Mouse (Mus musculus): ENCODE results near the gene Hoxc11. TPM values are rescaled to one million over a fixed set of nuclear protein-coding genes. Genes with fewer than 3 reads are reported as not detected.
A peak's percentile ranks its signal among the peaks of the same experiment; 100 is the strongest.

Gene Hoxc11
- polyA plus RNA-seq, 1 experiment from 2014 or later = not detected

DNA sequence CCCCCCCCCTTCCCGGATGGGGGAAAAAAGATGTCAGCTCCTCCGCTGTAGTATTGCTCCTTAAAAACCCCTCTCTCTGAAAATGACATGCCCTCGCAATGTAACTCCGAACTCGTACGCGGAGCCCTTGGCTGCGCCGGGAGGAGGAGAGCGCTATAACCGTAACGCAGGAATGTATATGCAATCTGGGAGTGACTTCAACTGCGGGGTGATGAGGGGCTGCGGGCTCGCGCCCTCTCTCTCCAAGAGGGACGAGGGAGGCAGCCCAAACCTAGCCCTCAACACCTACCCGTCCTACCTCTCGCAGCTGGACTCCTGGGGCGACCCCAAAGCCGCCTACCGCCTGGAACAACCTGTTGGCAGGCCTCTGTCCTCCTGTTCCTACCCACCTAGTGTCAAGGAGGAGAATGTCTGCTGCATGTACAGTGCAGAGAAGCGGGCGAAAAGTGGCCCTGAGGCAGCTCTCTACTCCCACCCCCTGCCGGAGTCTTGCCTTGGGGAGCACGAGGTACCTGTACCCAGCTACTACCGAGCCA, 12.6 kb downstream of the Hoxc11 start, which contains the start of gene Hoxc10:
TSS of gene Hoxc10 (plus strand) at position 21 of the 536 bp plus-strand sequence.
- Histone ChIP-seq H3K9ac (no peak within 1 kb of the TSS), H3K4me1 (ENCODE audit: insufficient read depth) (no peaks in the 10 kb centered on the region), H3K36me3 (ENCODE audit: insufficient read depth) (no peaks in the 10 kb centered on the region), H3K4me3 (ENCODE audit: low read depth, low read length) (peak within 1 kb of the TSS; percentile 3; the same call in 1 of the 2 replicates), H3K27me3 (ENCODE audit: insufficient read depth, low read length) (peaks cover 98% of the 10 kb centered on the region), H3K27ac (ENCODE audit: low read depth) (no peak within 1 kb of the TSS), H3K9me3 (ENCODE audit: low read depth, low read length) (no peaks in the 10 kb centered on the region), H3K4me2 (peak within 1 kb of the TSS; percentile 29; the same call in 1 of the 2 replicates)
- TF ChIP-seq CTCF (IDR thresholded peaks at IDR 0.05; ENCODE audit: low read depth) = no peak
- ATAC-seq (ENCODE audit: insufficient read depth) (peak; percentile 33; the same call in 1 of the 2 replicates), DNase-seq (no peak)
- 3% methylated on average over 27 of the region's 27 CpGs for WGBS

DNA sequence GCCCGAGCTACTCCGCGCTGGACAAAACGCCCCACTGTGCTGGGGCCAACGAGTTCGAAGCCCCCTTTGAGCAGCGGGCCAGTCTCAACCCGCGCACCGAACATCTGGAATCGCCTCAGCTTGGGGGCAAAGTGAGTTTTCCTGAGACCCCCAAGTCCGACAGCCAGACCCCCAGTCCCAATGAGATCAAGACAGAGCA, 13.0 kb downstream of the Hoxc11 start, which contains the start of gene Hoxc5:
TSS of gene Hoxc5 (plus strand) at position 132 of the 199 bp plus-strand sequence.
- DNase-seq = no peak

DNA sequence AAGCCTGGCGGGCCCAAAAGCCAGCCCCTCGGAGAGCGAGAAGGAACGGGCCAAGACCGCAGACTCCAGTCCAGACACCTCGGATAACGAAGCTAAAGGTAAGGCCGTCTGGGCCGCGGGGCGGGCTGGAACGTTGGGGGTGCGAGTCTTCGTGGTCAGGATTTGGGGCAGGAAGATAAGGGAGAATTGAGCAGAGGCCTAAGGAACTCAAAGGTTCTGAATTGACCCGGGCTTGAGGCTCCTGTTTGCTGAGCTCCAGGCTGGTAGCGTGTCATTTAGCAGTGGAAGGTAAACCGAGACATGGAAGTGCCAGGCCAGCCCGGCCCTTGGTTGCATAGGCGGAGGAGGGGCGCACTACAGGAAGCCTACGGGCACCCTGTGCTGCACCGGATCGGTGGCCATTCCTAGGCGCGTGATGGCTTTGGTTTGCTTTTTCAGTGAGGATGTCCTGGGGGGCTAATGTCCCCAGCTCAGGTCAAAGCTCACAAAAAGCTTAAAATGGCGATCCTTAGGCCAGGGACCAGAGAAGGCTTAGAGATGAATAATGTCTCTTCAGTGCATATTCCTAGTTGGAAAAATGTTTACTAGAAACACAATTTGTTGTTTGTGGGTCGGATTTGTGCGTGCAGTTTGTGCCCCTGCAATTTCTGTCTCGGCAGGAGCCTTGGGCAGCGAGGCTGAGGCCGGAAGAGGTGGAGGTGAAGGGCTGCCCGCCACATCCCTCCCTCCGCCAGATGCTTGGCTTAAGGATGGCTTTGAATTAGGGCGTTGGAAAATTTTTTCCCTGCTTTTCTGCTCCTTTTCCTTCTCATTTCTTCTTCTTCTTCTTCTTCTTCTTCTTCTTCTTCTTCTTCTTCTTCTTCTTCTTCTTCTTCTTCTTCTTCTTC, 13.5 kb downstream of the Hoxc11 start:
- DNase-seq = no peak
- H3K27ac ChIP-seq (ENCODE audit: low read depth) = no peak overlapping the region
- H3K36me3 ChIP-seq (ENCODE audit: insufficient read depth) = no peaks in the 10 kb centered on the region
- no peak for ATAC-seq (ENCODE audit: insufficient read depth)
- WGBS = 1% methylated on average over 34 of the region's 34 CpGs
- no peaks in the 10 kb centered on the region for H3K9me3 ChIP-seq (ENCODE audit: low read depth, low read length)
- no peak overlapping the region for H3K9ac ChIP-seq
- no peak for TF ChIP-seq CTCF (IDR thresholded peaks at IDR 0.05; ENCODE audit: low read depth)
- no peak overlapping the region for H3K4me2 ChIP-seq
- H3K4me1 ChIP-seq (ENCODE audit: insufficient read depth) = no peaks in the 10 kb centered on the region
- peaks cover 99% of the 10 kb centered on the region for H3K27me3 ChIP-seq (ENCODE audit: insufficient read depth, low read length)
- peak overlapping the region; percentile 3; the same call in 1 of the 2 replicates for H3K4me3 ChIP-seq (ENCODE audit: low read depth, low read length)

More for the DNA sequence above, 13.0 kb downstream of the Hoxc11 start, which contains the start of gene Hoxc5:
- H3K9ac ChIP-seq = no peak within 1 kb of the TSS
- no peaks in the 10 kb centered on the region for H3K36me3 ChIP-seq (ENCODE audit: insufficient read depth)
- WGBS = 3% methylated on average over 12 of the region's 12 CpGs
- no peaks in the 10 kb centered on the region for H3K9me3 ChIP-seq (ENCODE audit: low read depth, low read length)
- peak within 1 kb of the TSS; percentile 3; the same call in 1 of the 2 replicates for H3K4me3 ChIP-seq (ENCODE audit: low read depth, low read length)
- no peaks in the 10 kb centered on the region for H3K4me1 ChIP-seq (ENCODE audit: insufficient read depth)
- TF ChIP-seq CTCF (IDR thresholded peaks at IDR 0.05; ENCODE audit: low read depth) = no peak
- no peak within 1 kb of the TSS for H3K27ac ChIP-seq (ENCODE audit: low read depth)
- ATAC-seq (ENCODE audit: insufficient read depth) = no peak
- peaks cover 99% of the 10 kb centered on the region for H3K27me3 ChIP-seq (ENCODE audit: insufficient read depth, low read length)
- peak within 1 kb of the TSS; percentile 29; the same call in 1 of the 2 replicates for H3K4me2 ChIP-seq

DNA sequence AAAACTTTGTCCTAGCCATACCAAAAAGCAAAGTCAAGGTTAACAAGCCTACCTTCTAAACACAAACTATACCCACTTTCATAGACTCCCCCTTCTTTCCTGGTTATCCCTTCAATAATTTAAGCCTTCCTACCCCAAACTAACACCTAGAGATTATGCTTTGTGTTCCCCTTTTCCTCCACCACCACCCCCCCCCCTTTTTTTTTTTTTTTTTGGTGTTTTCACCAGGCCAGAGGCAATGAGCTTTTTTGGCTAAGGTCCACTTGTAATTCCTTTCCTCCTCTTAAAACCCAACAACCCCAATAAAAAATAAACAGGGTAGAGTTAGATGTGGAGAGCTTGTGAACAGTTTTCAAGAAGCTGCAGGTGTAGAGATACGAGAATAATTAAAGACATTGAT, 15.1 kb downstream of the Hoxc11 start:
- no peak overlapping the region for H3K4me3 ChIP-seq (ENCODE audit: low read depth, low read length)
- no peak overlapping the region for H3K9ac ChIP-seq
- H3K4me2 ChIP-seq = no peak overlapping the region
- H3K27ac ChIP-seq (ENCODE audit: low read depth) = no peak overlapping the region
- ATAC-seq (ENCODE audit: insufficient read depth) = no peak
- H3K9me3 ChIP-seq (ENCODE audit: low read depth, low read length) = no peaks in the 10 kb centered on the region
- no peaks in the 10 kb centered on the region for H3K36me3 ChIP-seq (ENCODE audit: insufficient read depth)
- H3K4me1 ChIP-seq (ENCODE audit: insufficient read depth) = no peaks in the 10 kb centered on the region
- no peak for TF ChIP-seq CTCF (IDR thresholded peaks at IDR 0.05; ENCODE audit: low read depth)
- DNase-seq = no peak
- H3K27me3 ChIP-seq (ENCODE audit: insufficient read depth, low read length) = peaks cover 99% of the 10 kb centered on the region
- WGBS = 37% methylated on average over 1 of the region's 1 CpGs

DNA sequence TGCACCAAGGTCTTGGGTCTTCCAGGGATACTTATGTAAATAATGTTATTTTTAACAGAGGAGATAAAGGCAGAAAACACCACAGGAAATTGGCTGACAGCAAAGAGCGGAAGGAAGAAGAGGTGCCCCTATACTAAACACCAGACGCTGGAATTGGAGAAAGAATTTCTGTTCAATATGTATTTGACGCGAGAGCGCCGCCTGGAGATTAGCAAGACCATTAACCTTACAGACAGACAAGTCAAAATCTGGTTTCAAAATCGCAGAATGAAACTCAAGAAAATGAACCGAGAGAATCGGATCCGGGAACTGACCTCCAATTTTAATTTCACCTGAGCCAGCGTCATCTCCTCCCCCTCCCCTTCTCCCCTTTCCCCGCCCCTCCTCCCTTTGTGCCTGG, 16.5 kb downstream of the Hoxc11 start:
- Histone ChIP-seq H3K4me3 (ENCODE audit: low read depth, low read length) (no peak overlapping the region), H3K9me3 (ENCODE audit: low read depth, low read length) (no peaks in the 10 kb centered on the region), H3K36me3 (ENCODE audit: insufficient read depth) (no peaks in the 10 kb centered on the region), H3K9ac (no peak overlapping the region), H3K27me3 (ENCODE audit: insufficient read depth, low read length) (peaks cover 99% of the 10 kb centered on the region), H3K4me2 (no peak overlapping the region), H3K27ac (ENCODE audit: low read depth) (no peak overlapping the region), H3K4me1 (ENCODE audit: insufficient read depth) (no peaks in the 10 kb centered on the region)
- DNase-seq = peak; percentile 66
- 3% methylated on average over 12 of the region's 12 CpGs for WGBS
- TF ChIP-seq CTCF (IDR thresholded peaks at IDR 0.05; ENCODE audit: low read depth) = peak; percentile 35
- no peak for ATAC-seq (ENCODE audit: insufficient read depth)

DNA sequence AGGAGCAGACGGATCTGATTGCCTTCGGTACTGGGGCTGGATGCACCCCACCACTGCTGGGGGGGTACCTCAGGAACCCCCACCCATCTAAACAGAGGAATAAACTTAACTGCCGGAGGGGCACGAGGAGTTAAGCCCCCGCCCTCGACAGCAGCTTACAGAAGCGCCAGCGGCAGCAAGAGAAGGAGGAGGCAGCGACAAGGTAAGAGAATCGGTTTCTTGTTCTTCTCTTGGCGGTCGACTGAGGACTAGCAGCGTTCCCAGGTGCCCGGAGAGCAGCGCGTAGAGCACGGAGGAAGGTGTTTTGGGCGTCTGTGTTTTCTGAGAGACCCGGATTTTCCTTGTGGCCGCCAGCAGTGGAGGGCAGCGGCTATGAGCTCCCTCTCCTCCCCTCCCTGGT, 18.0 kb downstream of the Hoxc11 start:
- Histone ChIP-seq H3K9me3 (ENCODE audit: low read depth, low read length) (no peaks in the 10 kb centered on the region), H3K9ac (no peak overlapping the region), H3K4me1 (ENCODE audit: insufficient read depth) (no peaks in the 10 kb centered on the region), H3K27me3 (ENCODE audit: insufficient read depth, low read length) (peaks cover 99% of the 10 kb centered on the region), H3K36me3 (ENCODE audit: insufficient read depth) (no peaks in the 10 kb centered on the region), H3K4me2 (no peak overlapping the region), H3K4me3 (ENCODE audit: low read depth, low read length) (no peak overlapping the region), H3K27ac (ENCODE audit: low read depth) (no peak overlapping the region)
- DNase-seq (no peak), ATAC-seq (ENCODE audit: insufficient read depth) (no peak)
- no peak for TF ChIP-seq CTCF (IDR thresholded peaks at IDR 0.05; ENCODE audit: low read depth)
- WGBS = under 1% methylated on average over 21 of the region's 21 CpGs

DNA sequence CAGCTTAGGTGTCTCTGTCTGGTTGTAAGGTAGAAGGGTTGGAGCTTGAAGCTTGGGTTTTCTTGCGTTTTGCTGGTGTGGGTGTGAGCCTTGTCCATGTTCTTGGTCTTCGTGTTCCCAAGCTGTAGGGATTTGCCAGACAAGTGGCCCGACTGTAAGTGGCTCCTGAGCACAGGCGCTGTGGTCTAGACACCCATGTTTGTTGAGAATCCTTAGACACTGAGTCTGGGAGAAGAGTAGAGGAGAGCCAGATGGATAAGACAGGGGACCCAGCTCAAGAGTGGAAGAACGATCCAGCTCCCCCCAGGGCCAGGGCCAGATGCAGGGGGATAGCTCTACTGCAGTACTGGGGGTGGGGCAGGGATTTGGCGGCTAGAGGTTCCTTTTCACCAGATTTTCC, 18.5 kb downstream of the Hoxc11 start:
- Histone ChIP-seq H3K9me3 (ENCODE audit: low read depth, low read length) (no peaks in the 10 kb centered on the region), H3K4me2 (no peak overlapping the region), H3K9ac (no peak overlapping the region), H3K27me3 (ENCODE audit: insufficient read depth, low read length) (peaks cover 99% of the 10 kb centered on the region), H3K4me1 (ENCODE audit: insufficient read depth) (no peaks in the 10 kb centered on the region), H3K4me3 (ENCODE audit: low read depth, low read length) (no peak overlapping the region), H3K27ac (ENCODE audit: low read depth) (no peak overlapping the region), H3K36me3 (ENCODE audit: insufficient read depth) (no peaks in the 10 kb centered on the region)
- TF ChIP-seq CTCF (IDR thresholded peaks at IDR 0.05; ENCODE audit: low read depth) = no peak
- ATAC-seq (ENCODE audit: insufficient read depth) = no peak
- 3% methylated on average over 6 of the region's 6 CpGs for WGBS
- DNase-seq = no peak
